Mouse (Mus musculus) adipocyte (in vitro differentiated cells): Measurements from ENCODE around the gene Tns1.
"Not testable (repeated sequence)": the region's sequence is repeated elsewhere in the genome, so short reads cannot be mapped to it uniquely, and the experiment has no call there.

Source experiments
- DNase-seq: peaks from one replicate; pipeline ENCODE4 v3.0.0-alpha.2; 2016; ENCODE audit warnings: low spot score

Tns1 gene

GRCm38 (mm10) chr1:73909191-73909983, 214.9 kb downstream of the Tns1 start:
- no peak for DNase-seq

GRCm38 (mm10) chr1:73908081-73908960, 215.9 kb downstream of the Tns1 start:
- no peak for DNase-seq

GRCm38 (mm10) chr1:73907166-73907565, 217.1 kb downstream of the Tns1 start:
- no peak for DNase-seq

GRCm38 (mm10) chr1:73906376-73906775, 217.9 kb downstream of the Tns1 start:
- no peak for DNase-seq

- DNase-seq = no peak
These were observed 218.4 kb downstream of the Tns1 start for GRCm38 (mm10) chr1:73905811-73906190.

GRCm38 (mm10) chr1:73905111-73905810, 219.0 kb downstream of the Tns1 start:
- no peak for DNase-seq

GRCm38 (mm10) chr1:73904641-73905040, 219.6 kb downstream of the Tns1 start:
- no peak for DNase-seq

GRCm38 (mm10) chr1:73903035-73903434, 221.2 kb downstream of the Tns1 start:
- DNase-seq = no peak

- peak; percentile 76 for DNase-seq
These were observed 221.9 kb downstream of the Tns1 start for GRCm38 (mm10) chr1:73902171-73902991.

GRCm38 (mm10) chr1:73901496-73901899, 222.8 kb downstream of the Tns1 start:
- DNase-seq = peak; percentile 82

- DNase-seq = not testable (repeated sequence)
These were observed 228.8 kb downstream of the Tns1 start for GRCm38 (mm10) chr1:73895451-73895850.

- no peak for DNase-seq
These were observed 243.5 kb downstream of the Tns1 start for GRCm38 (mm10) chr1:73880731-73881130.

- DNase-seq = no peak
These were observed 248.5 kb downstream of the Tns1 start for GRCm38 (mm10) chr1:73875676-73876218.

GRCm38 (mm10) chr1:73864314-73864713, 259.9 kb downstream of the Tns1 start:
- no peak for DNase-seq

GRCm38 (mm10) chr1:73863074-73863431, 261.2 kb downstream of the Tns1 start:
- no peak for DNase-seq

GRCm38 (mm10) chr1:73862323-73863073, 261.8 kb downstream of the Tns1 start:
- no peak for DNase-seq

- no peak for DNase-seq
These were observed 263.8 kb downstream of the Tns1 start for GRCm38 (mm10) chr1:73860421-73860820.
